Mouse (Mus musculus): ENCODE results near the gene Dock1.

Dock1 gene

DNA sequence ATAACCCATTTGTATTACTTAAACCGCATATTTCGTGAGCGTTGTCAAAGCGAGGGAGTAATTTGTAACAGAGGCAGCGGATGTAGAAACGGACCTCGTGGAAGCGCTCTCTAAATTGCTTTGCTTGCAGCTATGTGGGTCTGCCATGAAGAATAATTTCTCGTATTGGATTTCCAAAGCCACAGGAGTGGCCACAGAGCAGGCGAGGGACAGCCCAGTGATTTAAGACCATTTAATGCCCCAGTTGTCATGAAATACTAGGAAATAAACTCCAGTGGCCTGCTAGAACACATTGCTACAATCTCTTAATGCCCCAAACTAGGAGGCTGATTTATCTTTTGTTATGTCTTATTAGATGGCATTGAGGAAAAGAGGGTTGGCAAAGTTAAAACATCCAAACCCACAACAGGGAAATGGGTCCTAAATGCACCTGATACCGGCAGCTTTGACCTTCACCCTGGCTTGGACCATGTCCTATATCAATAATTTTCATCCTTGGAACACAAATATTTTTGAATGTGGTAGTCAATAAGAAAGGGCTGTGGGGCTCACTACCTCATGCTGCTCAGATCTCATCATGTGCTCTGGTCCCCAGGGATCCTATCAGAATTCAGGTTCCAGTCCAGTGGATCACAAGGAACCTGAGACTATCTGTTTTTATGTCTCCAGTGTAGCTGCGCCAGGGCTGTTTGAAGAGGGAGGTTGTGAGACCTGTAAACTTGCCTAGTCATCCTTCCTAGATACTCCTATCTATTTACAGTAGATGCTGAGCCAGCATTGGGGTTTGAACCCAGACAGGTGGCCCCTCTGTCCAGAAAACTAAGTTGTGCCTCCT lies 373.7 kb downstream of the Dock1 start:
- DNase-seq (ENCODE audit: extremely low spot score, low spot score): no peak

- DNase-seq (ENCODE audit: extremely low spot score, low spot score): no peak
These were observed 379.0 kb downstream of the Dock1 start for GRCm38 (mm10) chr7:135049416-135049815.

DNA sequence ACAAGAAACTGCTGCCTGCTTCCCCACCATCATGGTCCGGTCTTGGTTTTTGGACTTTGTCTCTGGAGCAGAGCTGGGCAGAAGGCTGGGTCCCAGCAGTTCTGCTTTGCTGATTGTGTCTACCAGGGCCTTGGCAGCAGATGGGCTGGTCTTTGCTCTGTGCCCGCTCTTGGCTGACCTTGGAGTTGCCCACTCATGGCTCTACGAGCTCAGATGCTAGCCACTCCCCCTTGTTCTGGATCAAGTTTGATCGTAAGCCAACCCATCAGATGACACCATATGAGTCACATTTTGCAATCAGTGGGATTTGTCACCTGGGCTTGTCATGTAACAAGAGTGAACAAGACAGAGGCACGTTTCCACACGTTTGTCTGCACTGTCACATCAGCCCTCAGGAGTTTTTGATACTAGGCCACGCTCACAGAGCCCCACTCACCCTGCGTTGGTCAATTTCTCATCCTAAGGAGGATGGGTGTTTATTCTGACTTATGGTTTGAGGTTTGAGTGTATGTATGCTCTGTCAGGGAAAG lies 382.8 kb downstream of the Dock1 start:
- no peak for DNase-seq (ENCODE audit: extremely low spot score, low spot score)

- no peak for DNase-seq (ENCODE audit: extremely low spot score, low spot score)
These were observed 384.2 kb downstream of the Dock1 start for GRCm38 (mm10) chr7:135054664-135055063.

GRCm38 (mm10) chr7:135059071-135059470 lies 388.6 kb downstream of the Dock1 start:
- DNase-seq (ENCODE audit: extremely low spot score, low spot score): no peak

- no peak for DNase-seq (ENCODE audit: extremely low spot score, low spot score)
These were observed 389.1 kb downstream of the Dock1 start for GRCm38 (mm10) chr7:135059562-135059961.

GRCm38 (mm10) chr7:135063886-135064285 lies 393.4 kb downstream of the Dock1 start:
- DNase-seq (ENCODE audit: extremely low spot score, low spot score): no peak

- DNase-seq (ENCODE audit: extremely low spot score, low spot score): no peak
These were observed 394.8 kb downstream of the Dock1 start for GRCm38 (mm10) chr7:135065301-135065700.

- no peak for DNase-seq (ENCODE audit: extremely low spot score, low spot score)
These were observed 398.4 kb downstream of the Dock1 start for GRCm38 (mm10) chr7:135068887-135069286.

DNA sequence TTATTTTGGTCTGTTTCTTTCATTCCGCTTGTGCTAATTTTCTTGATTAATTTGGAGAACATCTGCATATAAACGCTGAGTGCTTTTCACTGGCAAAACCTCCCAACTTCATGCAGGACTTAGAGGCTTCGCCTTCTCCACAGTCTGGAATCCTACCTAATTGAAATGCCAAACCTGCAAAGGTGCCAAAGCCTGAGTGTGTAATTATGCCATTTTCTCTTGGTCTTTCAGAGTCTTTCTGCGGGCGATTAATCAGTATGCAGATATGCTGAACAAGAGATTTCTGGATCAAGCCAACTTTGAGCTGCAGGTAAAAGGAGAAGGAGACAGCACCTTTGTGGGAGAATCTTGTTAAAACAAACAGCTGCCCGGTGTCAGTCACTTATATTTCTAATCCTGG lies 406.4 kb downstream of the Dock1 start:
- no peak for DNase-seq (ENCODE audit: extremely low spot score, low spot score)

GRCm38 (mm10) chr7:135077340-135077739 lies 406.9 kb downstream of the Dock1 start:
- DNase-seq (ENCODE audit: extremely low spot score, low spot score): no peak

- no peak for DNase-seq (ENCODE audit: extremely low spot score, low spot score)
These were observed 407.4 kb downstream of the Dock1 start for GRCm38 (mm10) chr7:135077806-135078205.

GRCm38 (mm10) chr7:135083421-135083820 lies 413.0 kb downstream of the Dock1 start:
- DNase-seq (ENCODE audit: extremely low spot score, low spot score): no peak

DNA sequence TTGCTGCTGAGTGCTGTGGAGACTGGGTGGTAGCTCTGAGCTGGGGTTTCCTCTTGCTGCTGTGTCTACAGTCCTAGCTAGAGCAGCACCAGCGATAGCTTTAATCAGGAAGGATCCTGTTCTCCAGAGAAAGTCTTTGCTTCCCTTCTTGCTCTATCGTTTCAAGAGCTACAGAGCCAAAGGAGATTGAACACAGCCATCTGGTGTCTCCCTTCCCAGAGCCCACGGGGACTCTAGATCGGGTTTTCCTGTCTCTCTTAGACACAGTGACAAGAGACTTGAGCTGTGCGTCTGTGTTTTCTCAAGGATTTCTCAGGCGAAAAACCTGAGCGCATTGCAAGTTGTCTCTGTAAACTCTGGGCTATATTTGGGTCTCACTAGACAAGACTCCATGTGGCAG lies 413.6 kb downstream of the Dock1 start:
- DNase-seq (ENCODE audit: extremely low spot score, low spot score): no peak

GRCm38 (mm10) chr7:135086556-135086955 lies 416.1 kb downstream of the Dock1 start:
- no peak for DNase-seq (ENCODE audit: extremely low spot score, low spot score)

DNA sequence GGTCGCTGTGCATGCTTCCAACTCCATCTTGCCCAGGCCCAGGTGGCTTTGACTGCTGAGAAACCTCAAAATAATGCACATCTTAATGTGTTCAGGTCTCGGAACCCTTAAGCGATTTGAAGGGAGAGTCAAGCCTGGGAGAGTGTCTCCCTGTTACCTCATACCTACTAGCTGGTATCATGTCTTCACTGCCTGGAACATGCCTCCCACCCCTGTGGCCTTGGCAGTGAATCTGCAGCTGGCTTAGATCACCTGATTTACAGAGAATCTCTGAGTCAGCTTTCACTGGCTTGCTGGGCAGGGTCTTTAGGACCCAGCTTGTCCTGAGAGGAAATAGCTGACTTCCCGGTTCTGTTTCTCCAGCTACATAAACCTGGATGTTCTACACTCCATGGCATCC lies 419.2 kb downstream of the Dock1 start:
- no peak for DNase-seq (ENCODE audit: extremely low spot score, low spot score)

- no peak for DNase-seq (ENCODE audit: extremely low spot score, low spot score)
These were observed 423.4 kb downstream of the Dock1 start for GRCm38 (mm10) chr7:135093851-135094250.

DNA sequence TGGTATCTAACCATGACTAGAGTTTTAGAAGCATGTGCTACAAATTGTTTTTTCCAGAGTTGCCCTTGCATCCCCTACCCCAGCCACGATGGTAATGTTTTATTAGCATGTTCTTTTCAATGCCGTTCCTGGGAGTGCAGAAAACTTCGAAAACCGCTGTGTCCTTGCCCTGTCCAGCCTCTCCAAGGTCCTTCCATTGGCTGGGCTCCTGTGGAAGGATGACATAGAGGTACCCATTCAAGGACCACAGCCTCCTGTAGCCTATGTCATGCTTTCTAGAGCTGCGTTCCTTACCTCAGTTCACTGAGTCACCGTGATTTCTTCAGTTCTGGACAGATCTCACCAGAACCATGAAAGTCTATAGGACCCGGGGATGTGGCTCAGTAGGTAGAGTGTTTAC lies 431.5 kb downstream of the Dock1 start:
- no peak for DNase-seq (ENCODE audit: extremely low spot score, low spot score)

GRCm38 (mm10) chr7:135106536-135106935 lies 436.1 kb downstream of the Dock1 start:
- no peak for DNase-seq (ENCODE audit: extremely low spot score, low spot score)

- DNase-seq (ENCODE audit: extremely low spot score, low spot score): no peak
These were observed 439.9 kb downstream of the Dock1 start for GRCm38 (mm10) chr7:135110307-135110706.

GRCm38 (mm10) chr7:135125296-135126065 lies 455.0 kb downstream of the Dock1 start:
- DNase-seq (ENCODE audit: extremely low spot score, low spot score): no peak

GRCm38 (mm10) chr7:135132461-135132860 lies 462.0 kb downstream of the Dock1 start:
- DNase-seq (ENCODE audit: extremely low spot score, low spot score): no peak

Measured in neural tube, embryonic 10.5 days (tissue).